Mouse (Mus musculus) liver, postnatal 0 days (tissue): ENCODE measurements around the gene Mfsd4b5. TPM values are rescaled to one million over a fixed set of nuclear protein-coding genes. Genes with fewer than 3 reads are reported as not detected.

Experiments
- ATAC-seq: fragments of 200-750 bp; cut with Nextera tagmentation; 2 replicates; pipeline ENCODE4 v1.8.0; 2017; ENCODE audit warnings: mild to moderate bottlenecking, moderate library complexity
- DNase-seq: peaks from one replicate; pipeline ENCODE4 v3.0.0-alpha.2; 2016
- H3K27ac ChIP-seq: fragments of 300-500 bp; sonication (generic); 2 replicates; pipeline ENCODE4 v1.5.1; 2014; ENCODE audit warnings: antibody characterized with exemption, moderate library complexity, mild to moderate bottlenecking, low read depth
- H3K27me3 ChIP-seq: fragments of 300-500 bp; sonication (generic); 2 replicates; pipeline ENCODE4 v1.6.1; 2014; ENCODE audit warnings: low read length, control low read depth, mixed read lengths; ENCODE audit not compliant: insufficient read depth
- H3K36me3 ChIP-seq: fragments of 300-500 bp; sonication (generic); replicated peaks from 2 replicates; pipeline ENCODE4 v1.6.1; 2014; ENCODE audit warnings: mild to moderate bottlenecking, control low read depth, low read length, moderate library complexity, mixed read lengths; ENCODE audit not compliant: insufficient read depth
- H3K4me1 ChIP-seq: fragments of 300-500 bp; sonication (generic); 2 replicates; pipeline ENCODE4 v1.6.1; 2014; ENCODE audit warnings: antibody characterized with exemption, mild to moderate bottlenecking, control low read depth; ENCODE audit not compliant: insufficient read depth
- H3K4me2 ChIP-seq: fragments of 300-500 bp; sonication (generic); 2 replicates; pipeline ENCODE4 v1.6.1; 2014; ENCODE audit warnings: low read depth, mild to moderate bottlenecking, low read length, moderate library complexity, mixed read lengths
- H3K4me3 ChIP-seq: fragments of 300-500 bp; sonication (generic); 2 replicates; pipeline ENCODE4 v1.5.1; 2014; ENCODE audit warnings: low read depth, low read length
- H3K9ac ChIP-seq: fragments of 300-500 bp; sonication (generic); replicated peaks from 2 replicates; pipeline ENCODE4 v1.6.1; 2014; ENCODE audit warnings: mild to moderate bottlenecking, moderate library complexity
- H3K9me3 ChIP-seq: fragments of 300-500 bp; sonication (generic); 2 replicates; pipeline ENCODE4 v1.6.1; 2016; ENCODE audit warnings: mild to moderate bottlenecking, control low read depth, low read length, mixed read lengths
- CTCF ChIP-seq: sonication (generic); IDR thresholded peaks from 2 replicates; pipeline ENCODE4 v1.5.1; 2016; ENCODE audit warnings: antibody characterized with exemption, low read depth
- EP300 ChIP-seq: IDR thresholded peaks from 2 replicates; pipeline ENCODE4 v1.6.1; 2016; ENCODE audit warnings: antibody characterized with exemption, low read depth, mild to moderate bottlenecking
- WGBS: fragments of 180-500 bp; shearing (Covaris S2); extraction: QIAGEN DNeasy Blood & Tissue Kit; methylation state at CpG from one replicate; pipeline ENCODE4 v1.1.7; 2014; ENCODE audit not compliant: insufficient replicate concordance; 5-methylcytosine and 5-hydroxymethylcytosine counted together
- polyA plus RNA-seq: library from polyadenylated mRNA; unstranded; fragments of >200 nt; fragmentation: Nextera tagmentation; extraction: Ambion mirVana; gene quantifications from 2 replicates; pipeline ENCODE4 v1.2.1, GENCODE M21; 2015

Mfsd4b5 gene
- polyA plus RNA-seq, 1 experiment from 2014 or later, result 0.06 TPM

- Histone ChIP-seq H3K9me3 (peaks cover 7% of the 10 kb centered on the region; the same call in 1 of the 2 replicates), H3K4me3 (no peak overlapping the region), H3K27me3 (no peaks in the 10 kb centered on the region), H3K4me1 (no peaks in the 10 kb centered on the region), H3K27ac (no peak overlapping the region), H3K36me3 (no peaks in the 10 kb centered on the region), H3K9ac (no peak overlapping the region), H3K4me2 (no peak overlapping the region)
- TF ChIP-seq EP300 (no peak), CTCF (no peak)
- no peak for ATAC-seq
- DNase-seq, result no peak
- WGBS, result 60% methylated on average over 2 of the region's 2 CpGs
Observed at GRCm38 (mm10) chr10:39975771-39976170, 10.7 kb downstream of the Mfsd4b5 start.

GRCm38 (mm10) chr10:39974982-39975381 lies 11.5 kb downstream of the Mfsd4b5 start:
- DNase-seq (no peak), ATAC-seq (no peak)
- TF ChIP-seq EP300, result no peak
- no peaks in the 10 kb centered on the region for H3K27me3 ChIP-seq
- no peaks in the 10 kb centered on the region for H3K4me1 ChIP-seq
- peaks cover 7% of the 10 kb centered on the region; the same call in 1 of the 2 replicates for H3K9me3 ChIP-seq
- no peak overlapping the region for H3K4me2 ChIP-seq
- no peak overlapping the region for H3K4me3 ChIP-seq
- H3K36me3 ChIP-seq, result no peaks in the 10 kb centered on the region
- H3K27ac ChIP-seq, result no peak overlapping the region
- no peak overlapping the region for H3K9ac ChIP-seq
- WGBS, result 66% methylated on average over 11 of the region's 11 CpGs

GRCm38 (mm10) chr10:39967512-39967911 lies 18.9 kb downstream of the Mfsd4b5 start:
- H3K9me3 ChIP-seq, result peaks cover 2% of the 10 kb centered on the region; the same call in 1 of the 2 replicates
- no peaks in the 10 kb centered on the region for H3K36me3 ChIP-seq
- no peak overlapping the region for H3K27ac ChIP-seq
- 76% methylated on average over 3 of the region's 3 CpGs for WGBS
- H3K4me3 ChIP-seq, result no peak overlapping the region
- DNase-seq (no peak), ATAC-seq (no peak)
- TF ChIP-seq EP300, result no peak
- no peak for TF ChIP-seq CTCF
- H3K9ac ChIP-seq, result no peak overlapping the region
- no peaks in the 10 kb centered on the region for H3K4me1 ChIP-seq
- no peak overlapping the region for H3K4me2 ChIP-seq
- no peaks in the 10 kb centered on the region for H3K27me3 ChIP-seq

GRCm38 (mm10) chr10:39961906-39962305 lies 24.5 kb downstream of the Mfsd4b5 start:
- Histone ChIP-seq H3K9me3 (no peaks in the 10 kb centered on the region), H3K36me3 (no peaks in the 10 kb centered on the region), H3K4me1 (peaks cover 19% of the 10 kb centered on the region), H3K27ac (no peak overlapping the region), H3K27me3 (no peaks in the 10 kb centered on the region), H3K4me3 (no peak overlapping the region), H3K9ac (no peak overlapping the region), H3K4me2 (no peak overlapping the region)
- WGBS, result 19% methylated on average over 1 of the region's 1 CpGs
- DNase-seq (no peak), ATAC-seq (no peak)
- TF ChIP-seq CTCF, result no peak
- no peak for TF ChIP-seq EP300

- WGBS, result 47% methylated on average over 11 of the region's 11 CpGs
- Histone ChIP-seq H3K4me2 (peak overlapping the region; percentile 74; the same call in 1 of the 2 replicates), H3K9me3 (no peaks in the 10 kb centered on the region), H3K36me3 (no peaks in the 10 kb centered on the region), H3K9ac (no peak overlapping the region), H3K4me3 (no peak overlapping the region), H3K27ac (no peak overlapping the region), H3K4me1 (peaks cover 20% of the 10 kb centered on the region), H3K27me3 (no peaks in the 10 kb centered on the region)
- TF ChIP-seq EP300 (no peak), CTCF (no peak)
- ATAC-seq, result peak; percentile 16
- DNase-seq, result no peak
Observed at GRCm38 (mm10) chr10:39960441-39960822, 26.0 kb downstream of the Mfsd4b5 start.

GRCm38 (mm10) chr10:39959761-39960440 lies 26.5 kb downstream of the Mfsd4b5 start, which contains the start of gene Mfsd4b3:
Mfsd4b3 (minus strand) TSS chr10:39960153.
- Histone ChIP-seq H3K27ac (peak within 1 kb of the TSS; percentile 91), H3K27me3 (no peaks in the 10 kb centered on the region), H3K4me1 (peaks cover 20% of the 10 kb centered on the region), H3K9me3 (no peaks in the 10 kb centered on the region), H3K4me2 (peak within 1 kb of the TSS; percentile 74), H3K4me3 (peak within 1 kb of the TSS; percentile 56), H3K36me3 (no peaks in the 10 kb centered on the region), H3K9ac (peak within 1 kb of the TSS; percentile 75)
- TF ChIP-seq EP300, result peak; percentile 79; the same call in 1 of the 2 replicates
- TF ChIP-seq CTCF, result peak; percentile 86
- DNase-seq, result peak; percentile 93
- 2% methylated on average over 37 of the region's 38 CpGs for WGBS
- ATAC-seq, result peak; percentile 99
